Mouse (Mus musculus) midbrain, embryonic 14.5 days (tissue): ENCODE data around the gene Cnpy1. TPM values are rescaled to one million over a fixed set of nuclear protein-coding genes. Genes with fewer than 3 reads are reported as not detected.
A peak's percentile ranks its signal among the peaks of the same experiment; 100 is the strongest.

ENCODE experiments used
- ATAC-seq: fragments of 200-750 bp; cut with Nextera tagmentation; 2 replicates; pipeline ENCODE4 v1.8.0; 2017; ENCODE audit warnings: moderate number of reproducible peaks, moderate library complexity; ENCODE audit not compliant: low FRiP score, low TSS enrichment
- DNase-seq: peaks from one replicate; pipeline ENCODE4 v3.0.0-alpha.2; 2015
- H3K27ac ChIP-seq: fragments of 300-500 bp; sonication (generic); replicated peaks from 2 replicates; pipeline ENCODE4 v1.5.1; 2014; ENCODE audit warnings: mild to moderate bottlenecking, low read depth, low read length, moderate library complexity
- H3K27me3 ChIP-seq: fragments of 300-500 bp; sonication (generic); 2 replicates; pipeline ENCODE4 v1.6.1; 2014; ENCODE audit warnings: low read length, control low read depth, mixed read lengths; ENCODE audit not compliant: control insufficient read depth, insufficient read depth
- H3K36me3 ChIP-seq: fragments of 300-500 bp; sonication (generic); 2 replicates; pipeline ENCODE4 v1.6.1; 2014; ENCODE audit warnings: low read length, control low read depth; ENCODE audit not compliant: control insufficient read depth, insufficient read depth
- H3K4me1 ChIP-seq: fragments of 300-500 bp; sonication (generic); 2 replicates; pipeline ENCODE4 v1.6.1; 2014; ENCODE audit warnings: mild to moderate bottlenecking, antibody characterized with exemption, low read length, control low read depth; ENCODE audit not compliant: control insufficient read depth, insufficient read depth
- H3K4me2 ChIP-seq: fragments of 300-500 bp; sonication (generic); 2 replicates; pipeline ENCODE4 v1.6.1; 2014; ENCODE audit warnings: mild to moderate bottlenecking, low read length, moderate library complexity
- H3K4me3 ChIP-seq: fragments of 300-500 bp; sonication (generic); replicated peaks from 2 replicates; pipeline ENCODE4 v1.5.1; 2014; ENCODE audit warnings: low read depth, low read length
- H3K9ac ChIP-seq: fragments of 300-500 bp; sonication (generic); replicated peaks from 2 replicates; pipeline ENCODE4 v1.6.1; 2014; ENCODE audit warnings: mild to moderate bottlenecking, low read length, moderate library complexity
- H3K9me3 ChIP-seq: fragments of 300-500 bp; sonication (generic); 2 replicates; pipeline ENCODE4 v1.6.1; 2016; ENCODE audit warnings: low read length, control low read depth, mixed read lengths; ENCODE audit not compliant: control insufficient read depth
- WGBS: fragments of 180-500 bp; shearing (Covaris S2); extraction: QIAGEN DNeasy Blood & Tissue Kit; methylation state at CpG from one replicate; pipeline ENCODE4 v1.1.7; 2014; 5-methylcytosine and 5-hydroxymethylcytosine counted together
- polyA plus RNA-seq: library from polyadenylated mRNA; unstranded; fragments of >200 nt; fragmentation: Nextera tagmentation; extraction: Ambion mirVana; gene quantifications from 2 replicates; pipeline ENCODE4 v1.2.1, GENCODE M21; 2014

The Cnpy1 gene
- polyA plus RNA-seq, 1 experiment from 2014 or later, result 99.4 TPM

DNA sequence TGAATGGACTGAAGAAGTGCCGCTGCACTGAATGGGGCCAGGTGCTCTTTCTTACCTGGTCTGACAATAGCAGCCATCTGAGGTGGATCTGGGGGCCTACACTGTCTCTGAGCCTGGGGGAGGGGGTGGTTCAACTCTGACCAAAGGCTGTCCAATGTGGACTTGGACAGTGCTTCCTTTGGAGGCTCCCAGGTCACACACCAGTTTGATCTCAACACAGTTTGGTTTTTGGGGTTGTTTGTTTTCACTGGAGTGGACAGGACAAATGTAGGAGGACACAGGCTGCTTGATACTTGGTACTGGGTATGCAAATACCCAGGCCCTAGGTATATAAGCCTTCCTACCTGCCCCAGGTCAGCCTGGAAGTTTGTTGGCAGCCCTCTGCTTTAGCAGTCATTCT, 71.9 kb downstream of the Cnpy1 start:
- Histone ChIP-seq H3K9ac (peak overlapping the region; percentile 48), H3K36me3 (peaks cover 21% of the 10 kb centered on the region), H3K4me1 (peaks cover 31% of the 10 kb centered on the region), H3K4me2 (peak overlapping the region; percentile 79), H3K4me3 (peak overlapping the region; percentile 13; the same call in 1 of the 2 replicates), H3K27me3 (peaks cover 46% of the 10 kb centered on the region), H3K27ac (peak overlapping the region; percentile 93), H3K9me3 (no peaks in the 10 kb centered on the region)
- DNase-seq (no peak), ATAC-seq (no peak)
- 10% methylated on average over 1 of the region's 1 CpGs for whole genome bisulfite sequencing

DNA sequence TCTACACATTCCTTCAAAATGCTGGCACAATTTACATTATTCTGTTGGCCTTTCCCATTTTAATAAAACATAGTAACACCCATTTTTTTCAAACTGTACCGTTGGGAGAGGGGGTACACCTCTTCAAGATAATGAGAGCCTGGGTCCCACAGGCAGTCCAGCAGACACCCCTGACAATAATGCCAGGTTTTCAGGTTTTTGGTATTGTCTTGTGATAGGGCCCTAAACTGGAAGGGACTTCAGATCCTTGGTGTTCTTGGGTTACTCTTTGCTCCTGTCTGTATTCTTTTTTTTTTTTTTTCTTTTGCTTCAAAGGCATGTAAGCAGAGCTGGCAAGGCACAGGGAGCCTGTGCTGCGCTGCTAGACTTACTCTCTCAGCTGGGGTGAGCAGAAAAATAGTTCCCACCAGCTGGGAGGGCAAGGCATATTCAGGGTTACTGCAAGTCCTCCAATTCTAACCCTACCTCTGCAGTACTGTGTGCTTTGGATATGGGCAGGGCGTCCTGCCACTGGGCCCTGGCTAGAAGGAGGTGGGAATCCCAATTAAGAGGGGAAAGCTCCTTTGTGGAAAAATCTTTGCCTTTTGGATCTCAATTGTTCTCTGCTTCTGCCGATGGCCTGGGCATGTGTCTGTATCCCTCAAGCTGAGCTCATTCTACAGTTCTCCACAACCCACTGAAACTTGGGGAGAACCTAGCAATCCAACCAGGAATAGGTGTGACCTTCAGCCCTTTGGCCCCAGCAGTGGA, 72.5 kb downstream of the Cnpy1 start:
- ATAC-seq (no peak), DNase-seq (no peak)
- peaks cover 21% of the 10 kb centered on the region for H3K36me3 ChIP-seq
- H3K4me2 ChIP-seq, result peak overlapping the region; percentile 79
- peak overlapping the region; percentile 20; the same call in 1 of the 2 replicates for H3K4me3 ChIP-seq
- no peaks in the 10 kb centered on the region for H3K9me3 ChIP-seq
- H3K4me1 ChIP-seq, result peaks cover 27% of the 10 kb centered on the region
- peaks cover 42% of the 10 kb centered on the region for H3K27me3 ChIP-seq
- H3K27ac ChIP-seq, result peak overlapping the region; percentile 93
- 9% methylated on average over 4 of the region's 4 CpGs for WGBS
- peak overlapping the region; percentile 48 for H3K9ac ChIP-seq

DNA sequence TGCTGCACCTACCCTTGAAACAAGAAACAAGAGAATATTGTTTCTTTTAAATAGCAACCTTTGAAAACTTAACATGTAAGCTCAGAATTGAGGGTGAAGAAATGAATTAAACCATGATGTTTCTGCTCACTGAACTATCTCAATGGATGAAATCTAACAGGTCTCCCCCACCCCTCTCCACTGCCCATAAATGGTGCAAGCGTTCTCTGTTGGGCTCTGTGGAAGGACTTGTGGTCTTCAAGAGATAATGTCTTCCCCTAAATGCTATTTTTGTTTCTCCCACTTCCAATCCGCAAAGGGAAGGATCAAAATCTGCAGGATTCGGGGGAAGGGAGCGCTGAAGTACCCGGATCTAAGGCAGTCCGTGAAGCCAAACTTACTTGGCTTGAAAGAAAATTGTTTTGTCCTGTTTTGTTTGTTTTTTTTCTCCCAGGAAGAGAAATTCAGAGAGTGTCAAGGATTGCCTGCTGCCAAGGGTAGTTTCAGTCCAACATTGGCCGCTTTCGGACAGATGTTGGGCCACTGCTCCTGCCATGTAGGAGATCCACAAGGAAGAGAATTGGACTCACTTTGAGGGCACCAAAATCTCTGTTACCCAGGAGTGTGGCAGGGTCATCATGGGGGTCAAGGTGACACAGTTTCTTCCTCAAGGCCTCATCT, 73.2 kb downstream of the Cnpy1 start:
- ATAC-seq (no peak), DNase-seq (no peak)
- H3K27ac ChIP-seq, result peak overlapping the region; percentile 93; the same call in 1 of the 2 replicates
- no peaks in the 10 kb centered on the region for H3K9me3 ChIP-seq
- peak overlapping the region; percentile 20 for H3K4me3 ChIP-seq
- peak overlapping the region; percentile 79 for H3K4me2 ChIP-seq
- H3K4me1 ChIP-seq, result peaks cover 26% of the 10 kb centered on the region
- H3K27me3 ChIP-seq, result peaks cover 42% of the 10 kb centered on the region
- peaks cover 21% of the 10 kb centered on the region for H3K36me3 ChIP-seq
- 28% methylated on average over 8 of the region's 8 CpGs for WGBS
- peak overlapping the region; percentile 48; the same call in 1 of the 2 replicates for H3K9ac ChIP-seq

DNA sequence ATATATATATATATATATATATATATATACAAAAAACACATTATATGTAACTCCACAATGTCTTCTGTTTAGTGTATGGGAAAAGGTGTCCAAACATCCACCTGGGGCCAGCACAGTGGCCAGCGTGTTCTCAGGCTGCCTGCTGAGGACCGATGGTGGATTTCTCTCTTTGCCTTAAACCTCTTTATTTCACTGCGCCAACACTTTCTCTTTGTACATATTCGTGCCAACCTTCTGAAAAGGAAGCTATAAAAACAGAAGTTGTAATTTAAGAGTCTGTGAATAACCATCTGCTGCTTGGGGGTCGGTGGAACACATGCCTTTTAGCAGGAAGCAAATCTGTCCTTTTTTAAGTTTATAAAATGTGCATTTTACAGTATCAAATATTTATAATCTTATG, 73.9 kb downstream of the Cnpy1 start:
- Histone ChIP-seq H3K36me3 (peaks cover 21% of the 10 kb centered on the region), H3K4me1 (peaks cover 26% of the 10 kb centered on the region), H3K9me3 (no peaks in the 10 kb centered on the region), H3K4me2 (peak overlapping the region; percentile 79), H3K9ac (peak overlapping the region; percentile 21; the same call in 1 of the 2 replicates), H3K4me3 (peak overlapping the region; percentile 20), H3K27ac (no peak overlapping the region), H3K27me3 (peaks cover 42% of the 10 kb centered on the region)
- WGBS, result 24% methylated on average over 5 of the region's 5 CpGs
- no peak for DNase-seq
- no peak for ATAC-seq

DNA sequence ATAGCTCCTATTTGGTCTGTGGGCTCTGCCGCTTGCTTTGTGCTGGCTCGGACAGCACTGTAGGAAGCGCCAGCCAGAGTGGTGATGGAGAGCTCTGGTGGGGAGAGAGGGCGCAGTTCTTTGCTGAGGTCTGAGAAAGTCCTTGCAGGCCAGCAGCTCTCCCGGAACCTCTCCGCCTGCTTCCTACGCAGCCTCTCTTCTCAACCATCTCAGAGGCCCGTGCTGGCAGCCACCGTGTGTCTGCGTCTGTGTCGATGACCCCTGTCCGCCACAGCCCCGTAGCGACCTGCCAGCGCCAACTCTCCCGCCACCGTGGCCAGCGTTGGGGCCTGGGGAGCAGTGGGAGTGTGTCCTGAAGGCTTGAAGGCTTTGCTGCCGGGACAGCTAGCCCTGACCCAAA, 74.7 kb downstream of the Cnpy1 start:
- Histone ChIP-seq H3K4me2 (peak overlapping the region; percentile 79), H3K9me3 (no peaks in the 10 kb centered on the region), H3K4me1 (peaks cover 26% of the 10 kb centered on the region), H3K4me3 (peak overlapping the region; percentile 40), H3K9ac (peak overlapping the region; percentile 59), H3K27ac (peak overlapping the region; percentile 71), H3K36me3 (peaks cover 21% of the 10 kb centered on the region), H3K27me3 (peaks cover 42% of the 10 kb centered on the region)
- ATAC-seq, result no peak
- peak; percentile 60 for DNase-seq
- 3% methylated on average over 19 of the region's 19 CpGs for WGBS

DNA sequence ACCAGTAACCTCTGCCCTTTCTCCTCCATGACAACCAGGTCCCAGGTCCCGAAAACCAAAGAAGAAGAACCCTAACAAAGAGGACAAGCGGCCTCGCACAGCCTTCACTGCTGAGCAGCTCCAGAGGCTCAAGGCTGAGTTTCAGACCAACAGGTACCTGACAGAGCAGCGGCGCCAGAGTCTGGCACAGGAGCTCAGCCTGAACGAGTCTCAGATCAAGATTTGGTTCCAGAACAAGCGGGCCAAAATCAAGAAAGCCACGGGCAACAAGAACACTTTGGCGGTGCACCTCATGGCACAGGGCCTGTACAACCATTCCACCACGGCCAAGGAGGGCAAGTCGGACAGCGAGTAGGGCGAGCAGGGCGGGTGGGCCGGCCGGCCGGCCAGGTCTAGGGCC, 75.5 kb downstream of the Cnpy1 start:
- Histone ChIP-seq H3K27me3 (peaks cover 37% of the 10 kb centered on the region), H3K9ac (peak overlapping the region; percentile 94), H3K4me1 (peaks cover 21% of the 10 kb centered on the region), H3K27ac (peak overlapping the region; percentile 96), H3K4me3 (peak overlapping the region; percentile 73), H3K4me2 (peak overlapping the region; percentile 79), H3K9me3 (no peaks in the 10 kb centered on the region), H3K36me3 (peaks cover 21% of the 10 kb centered on the region)
- DNase-seq, result peak; percentile 66
- ATAC-seq, result no peak
- 8% methylated on average over 17 of the region's 17 CpGs for WGBS

DNA sequence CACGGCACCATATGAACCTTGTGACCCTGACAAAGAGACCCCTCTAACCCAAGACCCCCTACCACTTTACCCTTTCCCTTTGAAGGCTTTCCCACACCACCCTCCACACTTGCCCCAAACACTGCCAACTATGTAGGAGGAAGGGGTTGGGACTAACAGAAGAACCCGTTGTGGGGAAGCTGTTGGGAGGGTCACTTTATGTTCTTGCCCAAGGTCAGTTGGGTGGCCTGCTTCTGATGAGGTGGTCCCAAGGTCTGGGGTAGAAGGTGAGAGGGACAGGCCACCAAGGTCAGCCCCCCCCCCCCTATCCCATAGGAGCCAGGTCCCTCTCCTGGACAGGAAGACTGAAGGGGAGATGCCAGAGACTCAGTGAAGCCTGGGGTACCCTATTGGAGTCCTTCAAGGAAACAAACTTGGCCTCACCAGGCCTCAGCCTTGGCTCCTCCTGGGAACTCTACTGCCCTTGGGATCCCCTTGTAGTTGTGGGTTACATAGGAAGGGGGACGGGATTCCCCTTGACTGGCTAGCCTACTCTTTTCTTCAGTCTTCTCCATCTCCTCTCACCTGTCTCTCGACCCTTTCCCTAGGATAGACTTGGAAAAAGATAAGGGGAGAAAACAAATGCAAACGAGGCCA, 76.3 kb downstream of the Cnpy1 start:
- peak overlapping the region; percentile 94 for H3K9ac ChIP-seq
- H3K4me2 ChIP-seq, result peak overlapping the region; percentile 79
- ATAC-seq (no peak), DNase-seq (peak; percentile 37)
- no peaks in the 10 kb centered on the region for H3K9me3 ChIP-seq
- H3K36me3 ChIP-seq, result peaks cover 21% of the 10 kb centered on the region
- WGBS, result 8% methylated on average over 5 of the region's 5 CpGs
- H3K27ac ChIP-seq, result peak overlapping the region; percentile 96
- peak overlapping the region; percentile 73 for H3K4me3 ChIP-seq
- peaks cover 33% of the 10 kb centered on the region for H3K27me3 ChIP-seq
- peaks cover 18% of the 10 kb centered on the region for H3K4me1 ChIP-seq

DNA sequence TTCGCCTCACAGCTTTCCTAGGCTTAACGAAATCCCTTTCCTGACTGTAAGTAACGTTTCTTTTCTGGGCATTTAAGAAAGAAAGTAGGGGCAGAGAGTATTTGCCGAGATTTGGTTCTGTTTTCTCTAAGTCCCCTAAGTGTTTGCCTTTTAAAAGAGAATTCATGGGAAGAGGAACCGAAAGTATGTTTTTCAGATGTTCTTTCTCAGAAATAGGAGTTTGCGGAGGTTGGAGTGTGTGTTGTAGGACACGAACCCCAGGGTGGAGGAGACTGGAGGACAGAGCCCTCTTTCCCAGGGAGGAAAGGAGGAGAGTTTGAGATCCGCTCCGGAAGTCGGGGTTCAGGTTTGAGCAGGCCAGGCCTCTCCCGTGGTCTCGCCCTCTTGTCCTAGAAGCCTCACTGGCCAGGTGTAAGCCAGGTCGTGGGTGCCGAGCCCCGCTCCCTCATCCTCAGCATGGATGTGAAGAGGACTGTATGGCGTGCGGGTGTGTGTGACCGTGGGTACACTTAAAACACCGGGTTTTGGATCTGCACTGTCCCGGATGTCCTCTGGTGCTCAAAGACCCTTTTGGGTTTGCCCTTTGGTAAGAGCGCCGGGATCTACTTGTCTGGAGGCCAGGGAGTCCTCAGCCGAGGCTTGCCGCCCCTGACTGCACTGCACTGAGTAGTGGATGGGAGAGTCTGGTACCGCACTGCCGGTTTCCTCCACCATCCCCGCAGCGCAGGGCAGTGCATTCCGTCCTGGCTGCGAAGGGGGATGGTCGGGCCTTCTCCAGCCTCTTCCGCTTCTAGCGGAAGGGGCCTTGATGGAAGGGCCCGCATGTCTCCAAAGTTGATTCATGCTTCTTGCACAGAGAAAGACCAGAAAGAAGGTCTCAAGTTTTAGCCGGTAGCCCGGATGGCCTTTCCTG, 77.1 kb downstream of the Cnpy1 start:
- Histone ChIP-seq H3K4me1 (peaks cover 16% of the 10 kb centered on the region), H3K36me3 (peaks cover 21% of the 10 kb centered on the region), H3K9ac (peak overlapping the region; percentile 94), H3K4me3 (peak overlapping the region; percentile 73), H3K4me2 (peak overlapping the region; percentile 79), H3K27ac (peak overlapping the region; percentile 96), H3K9me3 (no peaks in the 10 kb centered on the region), H3K27me3 (peaks cover 33% of the 10 kb centered on the region)
- WGBS, result under 1% methylated on average over 36 of the region's 36 CpGs
- ATAC-seq (no peak), DNase-seq (peak; percentile 64)
